Mouse (Mus musculus) intestine, postnatal 0 days (tissue): ENCODE data around the gene Cpne9. TPM values are rescaled to one million over a fixed set of nuclear protein-coding genes. Genes with fewer than 3 reads are reported as not detected.

ENCODE experiments used
- ATAC-seq: fragments of 200-750 bp; cut with Nextera tagmentation; 2 replicates; pipeline ENCODE4 v1.8.0; 2017; ENCODE audit warnings: mild to moderate bottlenecking, moderate TSS enrichment, moderate library complexity
- H3K27ac ChIP-seq: fragments of 300-500 bp; sonication (generic); 2 replicates; pipeline ENCODE4 v1.5.1; 2014; ENCODE audit warnings: mild to moderate bottlenecking, low read depth, low read length, moderate library complexity
- H3K27me3 ChIP-seq: fragments of 300-500 bp; sonication (generic); replicated peaks from 2 replicates; pipeline ENCODE4 v1.6.1; 2014; ENCODE audit warnings: low read length, mixed read lengths; ENCODE audit not compliant: control insufficient read depth, insufficient read depth
- H3K36me3 ChIP-seq: fragments of 300-500 bp; sonication (generic); 2 replicates; pipeline ENCODE4 v1.6.1; 2014; ENCODE audit warnings: mild to moderate bottlenecking, moderate library complexity; ENCODE audit not compliant: control insufficient read depth, insufficient read depth
- H3K4me1 ChIP-seq: fragments of 300-500 bp; sonication (generic); replicated peaks from 2 replicates; pipeline ENCODE4 v1.6.1; 2014; ENCODE audit warnings: antibody characterized with exemption, low read length, mixed read lengths; ENCODE audit not compliant: control insufficient read depth, insufficient read depth
- H3K4me2 ChIP-seq: fragments of 300-500 bp; sonication (generic); replicated peaks from 2 replicates; pipeline ENCODE4 v1.6.1; 2014; ENCODE audit warnings: low read depth, mild to moderate bottlenecking, moderate library complexity
- H3K4me3 ChIP-seq: fragments of 300-500 bp; sonication (generic); 2 replicates; pipeline ENCODE4 v1.5.1; 2014; ENCODE audit warnings: low read depth, low read length
- H3K9ac ChIP-seq: fragments of 300-500 bp; sonication (generic); 2 replicates; pipeline ENCODE4 v1.6.1; 2014; ENCODE audit warnings: mild to moderate bottlenecking, low read depth, low read length
- H3K9me3 ChIP-seq: fragments of 300-500 bp; sonication (generic); 2 replicates; pipeline ENCODE4 v1.6.1; 2016; ENCODE audit warnings: mixed run types; ENCODE audit not compliant: control insufficient read depth
- CTCF ChIP-seq: sonication (generic); IDR thresholded peaks from 2 replicates; pipeline ENCODE4 v1.5.1; 2016; ENCODE audit warnings: low read depth, mild to moderate bottlenecking, control low read depth, antibody characterized with exemption, moderate library complexity
- WGBS: fragments of 180-500 bp; shearing (Covaris S2); extraction: QIAGEN DNeasy Blood & Tissue Kit; methylation state at CpG from one replicate; pipeline ENCODE4 v1.1.7; 2014; 5-methylcytosine and 5-hydroxymethylcytosine counted together
- polyA plus RNA-seq: library from polyadenylated mRNA; unstranded; fragments of >200 nt; fragmentation: Nextera tagmentation; extraction: Ambion mirVana; gene quantifications from 2 replicates; pipeline ENCODE4 v1.2.1, GENCODE M21; 2015

Gene Cpne9
- polyA plus RNA-seq, 1 experiment from 2014 or later, result not detected

DNA sequence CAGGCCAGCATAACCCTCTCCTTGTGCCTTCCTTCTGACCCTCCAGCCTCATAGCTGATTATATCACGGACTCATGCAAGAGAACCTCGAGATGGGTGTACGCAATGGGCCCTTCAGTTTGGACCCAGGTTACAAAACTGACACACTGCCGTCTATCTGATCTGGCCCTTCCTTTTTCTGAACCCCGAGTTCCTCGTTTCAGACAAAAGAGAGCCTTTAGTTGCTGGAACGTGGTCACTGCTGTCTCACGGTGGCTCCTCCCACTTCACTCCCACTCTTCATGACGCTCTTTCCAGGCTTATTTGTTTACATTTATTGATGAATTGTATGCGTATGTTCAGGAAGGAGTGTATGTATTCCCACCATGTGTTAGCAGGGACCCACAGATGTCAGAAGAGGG, 69.5 kb downstream of the Cpne9 start:
- Histone ChIP-seq H3K36me3 (no peaks in the 10 kb centered on the region), H3K4me3 (no peak overlapping the region), H3K9ac (no peak overlapping the region), H3K27ac (no peak overlapping the region), H3K4me2 (no peak overlapping the region), H3K27me3 (no peaks in the 10 kb centered on the region), H3K9me3 (no peaks in the 10 kb centered on the region), H3K4me1 (no peaks in the 10 kb centered on the region)
- WGBS, result 38% methylated on average over 10 of the region's 10 CpGs
- TF ChIP-seq CTCF, result no peak
- ATAC-seq, result no peak

DNA sequence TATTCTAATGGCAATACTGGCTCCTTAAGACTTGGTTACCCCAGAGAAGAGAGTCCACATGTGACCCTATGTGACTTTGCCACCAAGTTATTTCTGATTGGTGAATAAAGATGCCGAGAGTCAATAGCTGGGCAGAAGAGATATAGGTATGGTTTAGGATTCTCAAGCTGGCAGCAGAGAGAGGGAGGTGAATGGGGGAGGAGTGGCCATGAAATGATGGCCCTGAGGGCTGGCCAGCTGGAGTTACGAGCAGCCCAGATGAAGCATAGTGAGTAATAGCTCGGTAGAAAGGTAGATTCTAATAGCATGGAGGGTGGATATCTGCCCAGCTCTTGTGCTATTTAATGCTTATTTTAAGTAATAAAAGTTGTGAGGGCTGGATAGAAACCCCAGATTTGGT, 70.7 kb downstream of the Cpne9 start:
- no peaks in the 10 kb centered on the region for H3K36me3 ChIP-seq
- H3K4me1 ChIP-seq, result no peaks in the 10 kb centered on the region
- TF ChIP-seq CTCF, result no peak
- ATAC-seq, result no peak
- H3K9me3 ChIP-seq, result no peaks in the 10 kb centered on the region
- H3K9ac ChIP-seq, result no peak overlapping the region
- WGBS, result 76% methylated on average over 3 of the region's 3 CpGs
- H3K4me3 ChIP-seq, result no peak overlapping the region
- H3K27me3 ChIP-seq, result no peaks in the 10 kb centered on the region
- H3K4me2 ChIP-seq, result no peak overlapping the region
- H3K27ac ChIP-seq, result no peak overlapping the region

DNA sequence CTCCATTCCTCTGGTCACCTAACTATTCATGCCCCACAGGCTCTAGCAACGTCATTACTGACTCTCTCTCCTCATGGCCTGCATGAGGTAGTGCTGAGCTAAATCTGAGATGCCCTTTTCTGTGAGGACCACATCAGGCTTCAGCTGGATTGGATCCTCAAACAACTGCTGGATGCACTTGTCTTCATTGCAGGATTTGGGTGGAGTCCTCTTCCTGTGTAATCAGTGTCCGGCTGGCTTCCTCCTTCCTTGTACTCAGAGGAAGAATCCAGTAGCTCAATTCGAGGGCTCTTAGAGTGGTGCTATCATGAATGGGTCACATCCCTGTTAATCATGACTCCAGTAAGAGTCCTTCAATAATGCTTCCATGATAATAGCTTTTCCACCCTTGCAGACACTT, 71.6 kb downstream of the Cpne9 start:
- H3K27me3 ChIP-seq, result no peaks in the 10 kb centered on the region
- no peak overlapping the region for H3K4me2 ChIP-seq
- no peaks in the 10 kb centered on the region for H3K4me1 ChIP-seq
- H3K4me3 ChIP-seq, result no peak overlapping the region
- 59% methylated on average over 3 of the region's 3 CpGs for WGBS
- H3K36me3 ChIP-seq, result no peaks in the 10 kb centered on the region
- no peak for ATAC-seq
- H3K27ac ChIP-seq, result no peak overlapping the region
- no peak for TF ChIP-seq CTCF
- H3K9me3 ChIP-seq, result no peaks in the 10 kb centered on the region
- no peak overlapping the region for H3K9ac ChIP-seq

Other genes with a start within 250 kb of the Cpne9 start
- 36.0 and 36.6 TPM in 2 replicates for gene Thumpd3, start 236.1 kb upstream of the Cpne9 start, polyA plus RNA-seq
- gene Setd5, start 204.9 kb upstream of the Cpne9 start, polyA plus RNA-seq, result 32.2 and 32.9 TPM in 2 replicates
- gene Lhfpl4, start 86.9 kb upstream of the Cpne9 start, polyA plus RNA-seq, result 0.78 and 0.95 TPM in 2 replicates
- gene Mtmr14, start 44.5 kb upstream of the Cpne9 start, polyA plus RNA-seq, result 31.5 and 37.2 TPM in 2 replicates
- gene Brpf1, start 24.8 kb downstream of the Cpne9 start, polyA plus RNA-seq, result 7.3 and 8.3 TPM in 2 replicates
- gene Ogg1, start 44.7 kb downstream of the Cpne9 start, polyA plus RNA-seq, result 8.0 and 9.7 TPM in 2 replicates
- 35.9 and 37.0 TPM in 2 replicates for gene Camk1, start 61.7 kb downstream of the Cpne9 start, polyA plus RNA-seq
- 19.7 and 23.5 TPM in 2 replicates for gene Tada3, start 95.6 kb downstream of the Cpne9 start, polyA plus RNA-seq
- 409 and 418 TPM in 2 replicates for gene Arpc4, start 95.8 kb downstream of the Cpne9 start, polyA plus RNA-seq
- gene Ttll3, start 107.0 kb downstream of the Cpne9 start, polyA plus RNA-seq, result 1.4 and 1.6 TPM in 2 replicates
- gene Rpusd3, start 137.0 kb downstream of the Cpne9 start, polyA plus RNA-seq, result 21.5 and 23.9 TPM in 2 replicates
- 231 and 259 TPM in 2 replicates for gene Cidec, start 153.5 kb downstream of the Cpne9 start, polyA plus RNA-seq
- gene Jagn1, start 160.3 kb downstream of the Cpne9 start, polyA plus RNA-seq, result 44.9 and 48.8 TPM in 2 replicates
- 2.2 and 2.3 TPM in 2 replicates for gene Il17re, start 176.2 kb downstream of the Cpne9 start, polyA plus RNA-seq
- 16.5 and 17.4 TPM in 2 replicates for gene Il17rc, start 189.1 kb downstream of the Cpne9 start, polyA plus RNA-seq
- gene Creld1, start 201.0 kb downstream of the Cpne9 start, polyA plus RNA-seq, result 8.5 and 9.7 TPM in 2 replicates
- gene Prrt3, start 219.6 kb downstream of the Cpne9 start, polyA plus RNA-seq, result 0.47 and 0.52 TPM in 2 replicates
- gene Emc3, start 249.3 kb downstream of the Cpne9 start, polyA plus RNA-seq, result 77.2 and 77.9 TPM in 2 replicates
- gene Fancd2, start 249.4 kb downstream of the Cpne9 start, polyA plus RNA-seq, result 1.4 and 1.7 TPM in 2 replicates